Mouse (Mus musculus) layer of hippocampus, adult 8-10 months (tissue): ENCODE measurements at regions not wholly inside any gene's neighbourhood (a gene's known extent, or its start where the extent isn't known, plus 50 kb on each side); places are given as distances from the start of the nearest gene placed in this dataset.
"Not testable (repeated sequence)": the region's sequence is repeated elsewhere in the genome, so short reads cannot be mapped to it uniquely, and the experiment has no call there.

Source experiments
- DNase-seq, 2 experiments: peaks; one replicate each; pipeline ENCODE4 v3.0.0; 2022; ENCODE audit warnings: low spot score in 2 of 2

DNA sequence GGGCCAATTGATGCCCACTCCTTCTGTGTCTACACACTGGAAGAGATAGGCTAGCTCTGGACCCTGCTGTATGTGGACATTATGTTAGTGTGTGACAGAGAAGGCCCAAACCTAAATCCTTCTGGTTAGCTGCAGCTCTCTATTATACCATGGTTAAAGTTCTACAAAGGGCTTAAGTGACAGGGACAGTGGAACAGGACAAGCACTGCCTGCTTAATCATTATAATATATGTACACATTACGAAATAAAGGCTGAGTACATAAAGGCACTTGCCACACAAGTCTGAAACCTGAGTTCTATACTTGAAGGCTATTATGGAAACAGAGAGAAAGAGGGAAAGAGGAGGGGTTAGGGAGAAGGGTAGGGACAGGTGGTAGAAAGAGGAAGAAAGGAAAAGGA is 55.2 kb downstream of the Rdh14 start:
- no peak for DNase-seq

DNA sequence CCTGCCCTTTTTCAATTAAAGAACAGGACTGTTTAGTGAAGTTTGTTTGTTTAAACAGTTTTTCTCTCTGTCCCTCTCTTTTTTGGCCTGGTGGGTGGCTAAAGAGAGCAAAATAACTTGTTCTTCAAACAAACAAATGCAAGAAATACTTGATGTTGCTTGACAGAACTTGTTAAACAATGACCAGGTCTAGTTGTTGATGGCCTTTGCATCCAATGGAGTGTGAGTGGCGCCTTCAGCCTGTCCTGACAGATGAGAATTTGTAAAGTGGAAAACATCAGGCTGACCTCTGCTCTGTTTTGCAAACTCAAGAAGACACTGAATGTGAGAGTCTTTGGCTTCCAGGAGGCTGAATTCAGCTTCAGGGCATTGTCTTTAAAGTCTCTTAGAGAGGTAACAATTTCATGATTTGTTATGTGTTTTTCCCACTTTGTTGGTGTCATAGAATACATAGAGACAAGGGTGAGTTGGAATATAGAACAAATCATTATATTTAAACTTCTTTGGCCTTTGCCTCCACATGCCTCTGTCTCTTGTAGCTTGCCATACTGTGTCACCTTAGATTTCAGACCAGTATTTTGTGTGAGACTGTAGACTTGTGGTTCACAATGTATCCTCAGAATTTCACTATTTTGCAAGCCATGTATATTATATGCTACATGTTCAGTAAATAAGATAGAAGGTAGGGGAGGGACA is 67.5 kb downstream of the Rdh14 start:
- DNase-seq = no peak

DNA sequence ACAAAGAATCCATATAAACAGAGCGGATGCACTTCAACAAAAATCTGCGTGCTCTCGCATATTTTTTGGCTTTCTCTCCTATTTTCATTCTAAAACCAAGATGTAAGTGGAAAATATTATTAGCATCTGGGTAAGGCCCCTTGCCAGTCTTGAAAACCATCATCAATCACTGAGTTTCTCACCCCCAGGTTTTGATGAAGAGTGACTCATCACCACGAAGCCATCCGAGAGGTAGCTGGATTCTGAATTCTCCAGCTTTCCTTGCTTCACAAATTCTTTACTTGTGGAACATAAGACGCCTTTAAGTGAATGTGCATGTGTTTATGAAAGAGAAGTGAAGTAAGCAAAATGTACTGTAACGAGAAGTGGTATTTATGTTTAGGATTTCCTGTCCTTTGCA is 71.2 kb downstream of the Rdh14 start:
- no peak for DNase-seq

DNA sequence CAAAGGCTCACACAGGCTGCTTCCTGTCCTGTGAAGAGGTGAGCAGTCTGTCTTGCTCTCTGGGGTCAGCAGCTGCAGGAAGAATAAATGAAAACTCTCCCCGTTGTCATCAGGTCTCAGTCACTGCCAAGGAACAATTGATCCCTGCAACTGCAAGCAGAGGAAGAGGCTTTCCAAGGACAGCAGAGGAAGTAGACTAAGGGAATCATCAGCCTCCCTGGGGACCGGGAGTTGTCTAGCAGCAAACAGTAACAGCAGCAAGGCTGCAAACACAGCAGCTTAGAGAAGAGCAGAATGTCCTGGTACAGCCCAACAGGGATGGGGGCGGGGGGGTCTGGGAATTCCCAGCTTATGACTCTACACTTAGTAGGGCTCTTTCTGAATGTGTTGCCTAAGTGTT is 72.4 kb downstream of the Rdh14 start:
- DNase-seq = no peak

DNA sequence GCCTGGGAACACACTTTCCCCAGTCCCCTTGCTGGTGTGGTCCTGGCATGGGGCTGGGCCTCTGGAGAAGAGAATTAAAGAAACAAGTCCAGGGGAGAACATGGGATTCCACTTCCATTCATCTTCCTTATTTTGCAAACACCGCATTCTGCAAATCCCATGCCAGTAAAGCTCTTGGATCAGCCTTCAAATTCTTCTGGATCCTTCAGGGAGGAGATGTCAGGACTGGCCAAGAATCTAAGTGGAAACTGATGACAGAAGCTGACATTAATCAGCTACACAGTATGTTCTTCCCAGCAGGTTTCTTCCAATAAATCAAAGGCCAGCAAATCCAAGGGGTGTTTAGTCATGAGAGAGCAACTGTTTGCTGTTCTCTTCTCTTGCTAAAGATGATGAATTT is 83.4 kb downstream of the Rdh14 start:
- DNase-seq = no peak

DNA sequence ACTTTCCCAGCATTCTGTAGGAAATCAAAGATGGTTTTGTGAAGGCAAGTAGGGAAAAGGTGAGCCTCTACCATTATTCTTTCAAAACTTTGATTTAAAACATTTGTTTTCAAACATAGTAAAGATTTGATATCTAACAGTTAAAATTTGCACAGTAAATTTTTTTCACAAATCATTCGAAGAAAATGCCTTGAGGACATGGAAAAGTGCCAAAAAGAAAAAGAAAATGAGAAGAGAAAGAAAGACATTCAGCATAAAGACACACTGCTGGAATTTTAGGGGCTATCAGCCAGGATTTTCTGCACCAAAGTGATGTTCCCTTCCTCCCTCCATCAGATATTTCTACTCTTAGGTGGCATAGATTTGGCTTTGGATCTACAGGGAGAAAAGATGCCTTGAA is 90.2 kb downstream of the Rdh14 start:
- no peak for DNase-seq

DNA sequence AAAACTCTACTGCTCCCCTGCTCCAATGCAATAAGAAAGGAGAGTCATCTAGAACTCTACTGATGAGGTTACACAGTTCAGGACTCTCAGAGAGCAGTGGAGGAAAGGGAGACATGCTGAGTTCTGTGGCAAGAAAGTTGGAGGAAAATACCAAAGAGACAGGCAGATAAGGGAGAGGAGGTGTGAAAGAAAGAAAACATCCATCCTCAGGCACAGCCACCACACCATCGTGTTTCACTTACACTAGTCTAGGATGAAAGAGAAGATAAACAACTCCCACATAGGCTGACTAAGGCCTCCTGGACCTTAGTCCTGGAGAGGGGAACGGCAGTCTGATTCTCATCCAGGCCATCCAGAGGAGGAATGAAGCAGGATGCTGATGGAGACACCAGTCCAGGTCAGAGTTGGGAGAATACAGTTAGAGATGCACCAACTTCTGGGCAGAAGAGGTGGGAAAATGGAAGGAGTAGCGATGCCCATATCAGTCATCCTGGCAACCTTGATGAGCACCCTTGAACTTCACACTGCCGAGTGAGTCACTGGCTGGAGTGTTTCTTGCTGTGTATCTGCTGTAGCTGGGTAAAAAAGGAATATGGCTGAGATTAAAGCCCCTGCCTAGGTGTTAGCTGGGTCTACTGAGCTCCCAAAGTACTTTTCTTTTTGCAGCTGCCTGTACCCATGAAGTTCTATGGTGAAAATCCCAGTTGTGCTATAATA is 91.9 kb downstream of the Rdh14 start:
- no peak for DNase-seq

DNA sequence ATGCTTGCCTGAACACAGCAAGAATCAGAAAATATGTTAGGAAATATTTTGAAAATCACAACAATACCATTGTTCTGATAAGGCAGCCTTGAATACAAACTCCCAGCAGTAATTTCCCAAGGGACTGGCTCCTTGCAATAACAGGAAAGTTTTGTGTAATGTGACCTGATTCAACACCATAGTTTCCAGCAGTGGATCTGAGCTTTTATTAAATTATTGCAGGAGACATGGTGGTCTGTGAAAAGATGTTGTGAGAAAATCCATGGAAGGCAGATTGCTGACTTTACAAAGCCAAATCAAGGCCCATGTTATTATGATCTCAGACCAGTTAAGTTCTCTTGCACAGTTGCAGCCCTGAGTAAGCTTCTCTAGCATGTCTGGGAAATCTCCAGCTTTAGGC is 116.1 kb downstream of the Rdh14 start:
- DNase-seq = no peak

DNA sequence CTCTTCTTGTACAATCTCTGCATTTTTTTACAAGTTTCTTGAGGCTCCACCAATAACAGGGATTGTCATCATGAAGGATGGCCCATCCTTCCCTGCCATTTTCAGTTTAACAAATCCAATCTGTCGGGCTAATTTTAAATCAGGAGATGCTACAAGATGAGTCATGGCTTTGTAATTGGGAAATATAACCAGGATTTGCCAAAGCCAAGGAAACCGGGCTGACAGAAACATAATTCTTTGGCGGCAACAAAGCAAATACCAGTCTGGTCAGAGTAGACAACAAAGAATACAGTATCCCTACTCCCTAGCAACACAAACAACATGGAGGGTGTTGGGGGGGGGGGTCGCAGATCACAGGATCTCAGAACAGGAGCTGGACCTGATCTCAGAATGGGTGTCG is 123.0 kb downstream of the Rdh14 start:
- peak; percentile 8 to 19 for DNase-seq

DNA sequence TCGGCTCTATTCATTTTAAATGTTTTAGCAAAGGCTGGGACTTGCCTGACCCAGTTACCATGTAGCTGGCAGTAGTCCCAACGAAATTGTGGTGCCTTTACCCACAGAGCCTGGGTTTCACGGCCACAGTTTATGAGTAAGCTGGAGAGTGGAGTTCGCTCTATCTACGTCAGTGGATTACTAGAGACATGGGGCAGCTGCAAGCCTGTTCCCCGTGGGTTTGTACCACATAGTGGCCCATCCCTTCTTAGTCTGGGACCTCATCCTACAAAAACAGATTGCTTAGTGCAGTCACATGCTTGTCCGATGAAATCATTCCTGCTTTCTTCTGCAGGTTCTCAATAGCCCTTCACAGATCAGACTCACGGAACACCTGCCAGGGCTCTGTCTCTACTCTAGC is 123.7 kb downstream of the Rdh14 start:
- DNase-seq = no peak

DNA sequence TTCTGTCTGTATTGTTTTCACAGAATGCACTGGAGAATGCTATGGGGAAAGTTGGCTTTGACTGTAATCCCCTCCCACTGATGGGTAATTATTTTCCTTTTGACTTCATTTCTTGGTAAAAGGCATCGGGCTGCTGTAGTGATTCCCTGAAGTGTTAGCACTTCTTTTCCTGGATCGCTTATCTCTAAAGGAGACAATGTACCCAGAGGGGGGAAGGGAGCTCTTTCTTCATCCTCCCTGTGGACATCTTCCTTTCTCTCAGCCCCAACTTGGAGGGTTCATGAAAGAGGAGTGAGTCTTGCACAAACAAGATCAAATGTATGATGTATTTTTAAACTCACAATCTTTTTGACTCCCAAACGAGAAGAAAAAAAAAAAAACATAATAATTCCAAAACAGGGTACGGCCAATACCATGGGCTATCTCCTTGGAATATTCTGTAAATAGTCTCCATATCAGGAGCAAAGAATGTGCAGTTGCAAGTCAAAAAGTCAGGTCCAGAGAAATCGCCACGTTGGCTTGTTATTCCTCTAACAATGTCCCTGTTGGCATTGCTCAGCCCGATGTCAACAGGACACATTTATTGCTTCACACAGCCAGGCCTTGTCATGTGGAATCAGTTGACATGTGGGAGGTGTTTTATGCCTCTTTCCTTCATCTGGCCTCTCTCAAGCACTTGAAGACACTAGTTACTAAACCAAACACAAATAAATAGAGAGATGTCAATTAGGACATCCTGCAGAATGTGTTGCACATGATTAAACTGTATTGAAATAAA is 134.1 kb downstream of the Rdh14 start:
- no peak for DNase-seq

DNA sequence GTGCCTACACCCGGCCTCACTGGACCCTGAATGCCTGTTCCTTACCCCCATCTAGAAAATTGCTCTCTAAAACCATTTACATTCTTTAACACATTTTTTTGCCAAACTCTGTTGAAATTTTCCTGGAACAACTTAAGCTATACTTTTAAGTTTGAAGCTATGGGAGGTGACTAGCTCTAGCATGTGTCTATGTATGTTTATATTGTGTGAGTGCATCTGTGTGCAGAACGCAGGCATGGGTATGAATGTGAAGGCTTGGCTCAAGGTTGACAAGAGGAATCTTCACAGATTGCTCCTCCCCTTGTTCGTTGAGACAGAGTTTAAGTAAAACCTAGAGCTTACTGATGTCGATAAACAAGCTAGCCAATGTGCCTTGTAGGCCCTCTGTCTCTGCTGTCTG is 135.4 kb downstream of the Rdh14 start:
- DNase-seq = no peak

DNA sequence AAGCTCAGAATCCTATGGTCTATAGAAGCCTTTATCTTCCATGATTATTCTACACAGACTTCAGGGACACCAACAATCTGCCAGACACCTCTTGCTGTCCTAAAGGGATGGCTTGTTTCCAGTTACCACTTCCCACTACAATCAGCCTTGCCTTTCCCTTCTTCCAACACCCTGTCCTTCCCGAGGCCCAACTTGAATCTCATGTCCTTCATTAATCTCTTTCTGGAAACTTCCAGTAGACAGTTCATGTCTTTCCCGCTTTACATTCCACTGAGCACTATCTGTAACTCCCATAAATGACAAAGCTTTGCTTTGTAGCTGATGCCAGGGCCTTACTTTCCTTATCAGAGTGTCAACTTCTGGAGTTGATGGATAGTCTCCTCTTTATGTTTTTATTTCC is 138.5 kb downstream of the Rdh14 start:
- no peak for DNase-seq

DNA sequence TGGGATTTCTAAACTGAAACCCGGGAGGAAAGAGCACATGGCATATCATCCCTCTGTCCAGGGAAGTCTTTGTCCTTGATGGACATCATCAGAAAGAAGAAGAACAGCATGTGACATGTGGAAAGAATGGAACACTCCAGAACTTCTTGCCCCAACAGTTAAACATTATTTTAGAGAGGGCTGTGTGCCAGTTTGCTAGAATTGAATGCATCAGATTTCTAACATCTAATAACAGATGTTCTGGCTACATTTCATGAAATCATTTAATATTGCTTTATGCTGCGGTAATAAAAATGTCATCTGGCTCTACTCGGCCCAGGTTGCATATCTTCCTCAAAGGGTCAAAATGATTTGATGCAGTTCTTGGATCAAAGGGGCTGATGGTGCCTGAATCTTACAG is 140.4 kb downstream of the Rdh14 start:
- no peak for DNase-seq

DNA sequence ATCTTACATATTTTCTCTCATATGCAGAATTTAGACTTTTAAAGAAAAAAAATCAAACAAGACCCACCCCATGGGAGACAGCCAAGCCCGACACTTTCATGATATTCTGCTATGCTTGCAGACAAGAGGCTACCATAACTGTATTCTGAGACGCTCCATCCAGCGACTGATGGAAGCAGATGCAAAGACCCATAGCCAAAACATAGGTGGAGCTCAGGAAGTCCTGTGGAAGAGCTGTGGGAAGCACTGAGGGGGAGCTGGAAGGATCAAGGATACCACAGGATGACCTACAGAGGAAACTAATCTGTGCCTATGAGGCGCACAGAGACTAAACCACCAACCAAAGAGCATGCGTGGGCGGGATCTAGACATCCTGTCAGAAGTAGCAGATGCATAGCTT is 143.4 kb downstream of the Rdh14 start:
- no peak for DNase-seq

DNA sequence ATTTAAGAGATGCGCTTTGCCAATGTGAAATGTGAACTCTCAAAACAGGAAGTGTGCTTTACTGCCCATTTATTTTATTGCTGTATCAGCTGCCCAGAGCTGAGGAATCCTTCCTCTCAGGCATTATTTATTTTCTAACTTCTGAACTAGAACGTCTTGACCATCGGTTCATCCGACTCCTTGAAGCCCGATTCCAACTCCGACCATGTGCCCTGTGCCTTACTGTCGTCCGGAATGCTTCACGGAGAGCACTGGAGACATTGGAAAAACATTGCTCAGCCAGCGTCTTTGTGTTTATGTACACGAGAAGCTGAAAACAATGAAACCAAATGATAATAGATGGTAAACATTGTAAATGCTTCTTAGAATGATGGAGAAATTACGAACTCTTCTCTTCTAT is 145.7 kb downstream of the Rdh14 start:
- no peak for DNase-seq

DNA sequence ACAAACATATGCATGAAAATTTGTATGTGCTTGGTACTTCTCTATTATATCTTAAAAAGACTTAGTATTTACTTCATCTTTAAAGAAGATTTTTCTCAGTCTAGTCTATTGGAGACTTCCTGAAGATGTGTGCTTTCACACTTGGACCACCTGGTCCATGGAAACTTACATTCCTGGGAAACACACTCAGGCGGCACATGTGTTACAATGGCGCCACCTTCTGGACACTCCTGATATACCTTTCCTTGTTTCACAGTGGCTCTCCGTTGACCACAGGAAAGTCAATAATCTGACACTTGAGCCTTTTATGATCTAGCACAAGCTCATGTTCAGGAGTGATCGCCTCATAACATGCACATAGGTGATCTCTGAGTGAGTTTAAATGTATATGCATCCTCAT is 146.5 kb downstream of the Rdh14 start:
- DNase-seq = peak; percentile 10 to 59

DNA sequence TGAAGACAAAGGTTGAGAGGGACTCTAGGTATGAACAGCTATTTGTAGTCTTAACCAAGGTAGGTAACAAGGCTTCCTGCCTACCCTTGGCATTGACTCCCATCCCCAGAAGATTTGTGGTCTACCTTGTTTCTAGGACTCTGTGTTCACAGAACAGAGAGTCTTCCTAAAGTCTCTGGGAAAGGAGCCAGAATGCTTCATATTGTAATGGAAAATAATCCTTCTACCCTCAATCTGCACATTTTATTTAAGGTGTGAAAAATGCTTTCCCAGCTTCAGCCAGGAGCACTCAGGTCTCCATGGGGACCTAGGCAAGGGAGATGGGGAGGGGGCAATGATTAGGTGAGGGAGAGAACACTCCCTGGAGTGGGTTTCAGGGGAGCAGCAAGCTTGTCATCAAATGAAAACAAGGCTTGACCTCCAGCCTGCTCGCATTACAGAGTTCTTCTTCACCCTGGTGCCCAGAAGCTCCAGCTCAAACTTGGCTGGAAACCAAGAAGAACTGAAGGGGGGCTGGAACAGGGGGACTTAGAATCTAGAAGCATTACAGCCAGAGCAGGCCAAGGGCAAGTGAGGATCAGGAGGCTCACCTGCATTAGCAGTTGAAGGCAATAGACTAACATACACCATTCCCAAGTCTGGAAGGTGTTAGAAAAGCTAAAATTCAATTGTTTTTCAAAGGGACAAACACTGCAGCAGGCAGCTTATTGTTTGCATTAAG is 159.1 kb downstream of the Rdh14 start:
- DNase-seq = no peak

DNA sequence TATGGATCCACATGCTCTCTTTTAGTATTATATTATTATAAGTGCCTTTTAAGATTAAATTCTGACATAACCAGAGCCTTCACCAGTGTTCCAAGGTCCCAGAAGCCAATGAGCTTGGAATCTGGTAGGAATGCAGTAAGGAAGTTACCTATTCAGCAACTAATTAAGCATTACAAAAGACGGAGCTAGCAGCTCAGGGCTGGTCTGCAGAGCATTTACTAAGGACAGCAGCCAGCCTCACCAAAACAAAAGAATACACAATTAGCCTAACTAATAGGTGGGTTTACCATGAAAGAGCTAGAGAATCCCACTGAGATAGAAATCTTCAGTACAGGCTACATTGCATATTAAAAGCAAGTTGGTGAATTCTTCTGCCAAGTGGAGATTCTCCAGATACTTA is 164.1 kb downstream of the Rdh14 start:
- DNase-seq = not testable (repeated sequence)

DNA sequence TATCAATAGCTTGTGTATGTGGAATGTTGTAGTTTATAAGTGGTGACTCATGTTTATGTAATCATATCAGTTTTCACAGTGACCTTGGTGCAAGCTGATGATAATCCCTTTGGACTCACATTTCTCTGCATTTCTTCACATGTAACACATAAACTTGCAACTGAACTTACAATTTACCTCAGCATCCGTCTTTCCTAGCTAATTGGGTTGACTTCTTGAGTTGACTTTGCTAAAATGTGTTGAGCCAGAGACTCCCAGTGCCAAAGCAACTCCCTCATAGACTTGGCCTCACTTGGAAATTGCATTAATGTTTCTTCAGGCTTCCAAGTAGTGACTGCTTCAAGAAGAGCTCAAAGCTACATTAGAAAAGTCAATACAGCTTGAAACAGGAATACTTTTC is 172.4 kb downstream of the Rdh14 start:
- DNase-seq = no peak

DNA sequence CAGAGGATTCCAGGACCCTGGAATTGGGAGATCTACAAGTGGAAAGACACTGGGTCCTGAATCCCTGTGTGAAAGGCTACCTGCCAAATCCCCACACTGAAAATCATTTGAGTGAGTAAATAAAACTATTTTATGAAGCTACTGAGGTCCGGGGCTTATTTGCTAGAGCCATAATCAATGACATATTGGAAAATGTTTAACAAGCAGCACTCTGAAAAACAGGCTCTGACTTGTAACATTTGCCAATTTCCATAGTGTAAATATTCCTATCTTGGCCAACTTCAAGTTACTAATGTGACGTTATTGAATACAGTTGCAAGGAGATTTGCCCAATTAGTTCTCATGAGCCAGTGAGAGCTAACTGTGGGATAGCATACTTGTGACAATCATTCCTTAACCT is 177.3 kb downstream of the Rdh14 start:
- no peak for DNase-seq
